Mouse (Mus musculus): ENCODE measurements around the gene Spg7. TPM values are rescaled to one million over a fixed set of nuclear protein-coding genes. Genes with fewer than 3 reads are reported as not detected.

Spg7 gene
- 45.3 and 47.7 TPM in 2 replicates for polyA plus RNA-seq (2014; fragmentation: Nextera tagmentation; extraction: Ambion mirVana)

DNA sequence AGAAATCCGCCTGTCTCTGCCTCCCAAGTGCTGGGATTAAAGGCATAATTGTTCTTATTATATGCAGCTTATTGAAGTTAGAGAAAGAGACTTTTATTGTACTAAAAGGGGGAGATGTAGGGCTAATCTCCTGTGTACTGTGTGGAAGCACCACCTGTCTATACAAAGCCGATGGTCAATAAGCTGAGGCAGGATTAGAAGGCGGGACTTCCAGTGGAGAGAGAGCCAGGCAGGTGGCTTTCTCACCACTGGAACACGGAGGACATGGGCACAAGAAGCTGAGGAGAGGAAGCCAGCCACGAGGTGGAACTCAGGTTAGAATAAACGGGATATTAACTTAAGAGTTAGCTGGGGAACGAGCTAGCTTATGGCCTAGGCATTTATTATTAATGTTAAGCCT, at the start of gene Spg7:
Gene Spg7 (plus strand): TSS at position 222 of the 400 bp plus-strand sequence.
- no peaks in the 10 kb centered on the region for H3K27me3 ChIP-seq (ENCODE audit: control insufficient read depth, insufficient read depth, low read length)
- 77% methylated on average over 7 of the region's 7 CpGs for WGBS

DNA sequence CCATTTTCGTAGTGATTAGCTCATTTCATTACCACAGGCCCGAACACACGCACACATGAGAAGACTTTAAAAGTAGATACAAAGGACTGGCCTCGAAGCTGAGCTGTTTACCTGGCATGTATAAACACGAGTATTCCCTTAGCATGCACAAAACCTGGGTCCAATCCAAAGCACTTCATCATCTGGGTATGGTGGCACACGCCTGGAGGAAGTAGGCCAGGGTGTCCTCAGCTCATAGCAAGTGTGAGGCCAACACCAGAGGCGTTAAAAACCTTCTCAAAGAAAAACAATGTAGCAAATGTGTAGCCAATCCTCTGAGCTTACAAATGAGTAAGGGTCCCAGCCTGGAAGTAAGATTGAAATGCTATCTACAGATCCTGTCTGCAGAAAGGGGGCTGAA, 48.3 kb upstream of the Spg7 start:
- no peak overlapping the region for H3K9ac ChIP-seq (ENCODE audit: low read length)
- H3K4me2 ChIP-seq (ENCODE audit: low read depth): no peak overlapping the region
- H3K27ac ChIP-seq (ENCODE audit: low read depth, low read length): no peak overlapping the region
- no peaks in the 10 kb centered on the region for H3K36me3 ChIP-seq (ENCODE audit: control insufficient read depth, insufficient read depth, low read length)
- H3K4me3 ChIP-seq (ENCODE audit: low read depth, low read length): no peak overlapping the region
- H3K27me3 ChIP-seq (ENCODE audit: control insufficient read depth, insufficient read depth, low read length): no peaks in the 10 kb centered on the region
- H3K4me1 ChIP-seq (ENCODE audit: control insufficient read depth, insufficient read depth, low read length): 0 out of 2 replicates have a peak, but pooled peaks cover 3% of the 10 kb centered on the region
- H3K9me3 ChIP-seq (ENCODE audit: control insufficient read depth, low read length): no peaks in the 10 kb centered on the region
- WGBS: 86% methylated on average over 7 of the region's 7 CpGs
- DNase-seq (ENCODE audit: low spot score) (no peak), ATAC-seq (ENCODE audit: insufficient read depth, low FRiP score, low TSS enrichment) (no peak)

More for the DNA sequence above, at the start of gene Spg7:
- no peak for DNase-seq (ENCODE audit: low spot score)
- H3K4me1 ChIP-seq (ENCODE audit: control insufficient read depth, insufficient read depth, low read length): peaks cover 11% of the 10 kb centered on the region; the same call in 1 of the 2 replicates
- no peak within 1 kb of the TSS for H3K4me2 ChIP-seq (ENCODE audit: low read depth)
- ATAC-seq (ENCODE audit: insufficient read depth, low FRiP score, low TSS enrichment): no peak
- no peak within 1 kb of the TSS; the same call in 1 of the 2 replicates for H3K4me3 ChIP-seq (ENCODE audit: low read depth, low read length)
- no peak within 1 kb of the TSS for H3K9ac ChIP-seq (ENCODE audit: low read length)
- no peaks in the 10 kb centered on the region for H3K9me3 ChIP-seq (ENCODE audit: control insufficient read depth, low read length)
- H3K27ac ChIP-seq (ENCODE audit: low read depth, low read length): no peak within 1 kb of the TSS
- H3K36me3 ChIP-seq (ENCODE audit: control insufficient read depth, insufficient read depth, low read length): no peaks in the 10 kb centered on the region

DNA sequence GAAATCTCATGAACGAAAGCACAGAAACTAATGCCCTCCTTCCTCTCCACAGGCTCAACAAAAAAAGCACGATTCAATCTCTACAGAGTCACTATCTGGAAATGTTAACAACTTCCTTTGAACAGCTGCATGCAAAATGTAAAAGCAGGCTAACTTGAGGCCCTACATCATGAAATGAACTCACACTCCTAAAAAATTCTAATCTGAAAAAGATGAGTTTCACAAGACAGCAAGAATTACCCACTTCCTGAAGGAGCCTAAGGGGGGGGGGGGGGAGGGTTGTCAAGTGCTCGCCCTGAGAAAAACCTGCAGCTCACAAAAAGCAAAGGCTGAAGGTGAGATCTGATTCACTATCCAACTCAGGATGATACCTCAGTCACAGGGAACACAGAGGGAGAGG, 47.7 kb upstream of the Spg7 start:
- 0 out of 2 replicates have a peak, but pooled peaks cover 3% of the 10 kb centered on the region for H3K4me1 ChIP-seq (ENCODE audit: control insufficient read depth, insufficient read depth, low read length)
- ATAC-seq (ENCODE audit: insufficient read depth, low FRiP score, low TSS enrichment): no peak
- 90% methylated on average over 3 of the region's 3 CpGs for WGBS

DNA sequence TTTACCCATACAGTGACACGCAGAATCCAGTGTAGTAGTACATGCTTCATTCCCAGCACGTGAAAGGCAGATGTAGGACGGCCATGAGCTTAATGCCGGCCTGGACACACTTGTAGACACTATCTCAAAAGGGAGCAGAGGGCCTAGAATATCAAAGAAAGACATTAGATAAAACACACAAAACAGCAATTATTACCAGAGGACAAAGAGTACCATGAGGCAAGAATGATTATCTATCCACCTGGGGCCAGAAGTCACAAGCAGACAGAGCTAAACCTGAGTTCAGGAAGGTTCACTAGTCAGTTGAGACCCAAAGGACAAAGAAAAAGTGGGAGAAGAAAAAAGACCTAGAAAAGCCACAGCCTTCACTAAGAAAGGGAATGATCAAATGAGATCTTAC, 45.6 kb upstream of the Spg7 start:
- Histone ChIP-seq H3K36me3 (ENCODE audit: control insufficient read depth, insufficient read depth, low read length) (no peaks in the 10 kb centered on the region), H3K27ac (ENCODE audit: low read depth, low read length) (no peak overlapping the region), H3K4me3 (ENCODE audit: low read depth, low read length) (no peak overlapping the region), H3K4me1 (ENCODE audit: control insufficient read depth, insufficient read depth, low read length) (0 out of 2 replicates have a peak, but pooled peaks cover 3% of the 10 kb centered on the region), H3K27me3 (ENCODE audit: control insufficient read depth, insufficient read depth, low read length) (no peaks in the 10 kb centered on the region), H3K9ac (ENCODE audit: low read length) (no peak overlapping the region), H3K9me3 (ENCODE audit: control insufficient read depth, low read length) (no peaks in the 10 kb centered on the region), H3K4me2 (ENCODE audit: low read depth) (no peak overlapping the region)
- WGBS: 90% methylated on average over 4 of the region's 4 CpGs
- DNase-seq (ENCODE audit: low spot score): no peak
- ATAC-seq (ENCODE audit: insufficient read depth, low FRiP score, low TSS enrichment): no peak

More for the DNA sequence above, 47.7 kb upstream of the Spg7 start:
- Histone ChIP-seq H3K27me3 (ENCODE audit: control insufficient read depth, insufficient read depth, low read length) (no peaks in the 10 kb centered on the region), H3K9ac (ENCODE audit: low read length) (no peak overlapping the region), H3K9me3 (ENCODE audit: control insufficient read depth, low read length) (no peaks in the 10 kb centered on the region), H3K4me2 (ENCODE audit: low read depth) (no peak overlapping the region), H3K27ac (ENCODE audit: low read depth, low read length) (no peak overlapping the region), H3K4me3 (ENCODE audit: low read depth, low read length) (no peak overlapping the region), H3K36me3 (ENCODE audit: control insufficient read depth, insufficient read depth, low read length) (no peaks in the 10 kb centered on the region)
- DNase-seq (ENCODE audit: low spot score): no peak

DNA sequence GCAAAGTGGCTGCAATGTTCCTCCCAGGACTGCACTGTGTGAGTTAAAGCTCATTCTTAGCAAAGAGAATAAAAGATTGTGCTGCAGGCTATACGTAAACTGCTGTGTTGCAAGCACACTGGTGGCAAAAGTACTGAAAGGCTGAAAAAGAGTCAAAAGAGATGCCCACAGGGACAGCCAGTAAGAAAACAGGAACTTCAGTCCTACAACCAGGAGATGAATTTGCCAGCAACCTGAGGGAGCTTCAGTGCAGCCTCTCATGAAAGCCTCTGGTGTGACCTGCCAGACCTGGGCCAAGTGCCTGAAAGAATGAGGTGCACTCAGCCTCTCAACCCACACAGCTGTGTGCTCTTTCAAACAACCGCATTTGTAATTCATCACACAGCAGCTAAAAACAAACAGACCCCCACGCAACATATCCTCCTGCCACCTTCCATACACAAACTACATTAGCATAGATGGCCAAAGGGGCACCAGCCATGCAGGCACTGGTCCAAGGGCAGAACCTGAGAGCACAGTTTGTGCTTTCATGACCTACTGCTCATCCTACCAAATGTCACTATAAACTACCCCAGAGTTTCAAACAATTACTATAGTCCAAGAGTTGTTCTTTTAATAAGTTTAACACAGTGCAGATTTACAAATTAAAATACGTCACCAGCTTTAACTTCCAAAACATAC, 44.1 kb upstream of the Spg7 start:
- Histone ChIP-seq H3K4me2 (ENCODE audit: low read depth) (no peak overlapping the region), H3K9me3 (ENCODE audit: control insufficient read depth, low read length) (no peaks in the 10 kb centered on the region), H3K9ac (ENCODE audit: low read length) (no peak overlapping the region), H3K27me3 (ENCODE audit: control insufficient read depth, insufficient read depth, low read length) (no peaks in the 10 kb centered on the region), H3K4me3 (ENCODE audit: low read depth, low read length) (no peak overlapping the region), H3K27ac (ENCODE audit: low read depth, low read length) (no peak overlapping the region), H3K4me1 (ENCODE audit: control insufficient read depth, insufficient read depth, low read length) (0 out of 2 replicates have a peak, but pooled peaks cover 3% of the 10 kb centered on the region), H3K36me3 (ENCODE audit: control insufficient read depth, insufficient read depth, low read length) (no peaks in the 10 kb centered on the region)
- DNase-seq (ENCODE audit: low spot score) (no peak), ATAC-seq (ENCODE audit: insufficient read depth, low FRiP score, low TSS enrichment) (no peak)
- WGBS: 77% methylated on average over 4 of the region's 4 CpGs

- H3K27me3 ChIP-seq (ENCODE audit: control insufficient read depth, insufficient read depth, low read length): no peaks in the 10 kb centered on the region
- H3K4me1 ChIP-seq (ENCODE audit: control insufficient read depth, insufficient read depth, low read length): 0 out of 2 replicates have a peak, but pooled peaks cover 3% of the 10 kb centered on the region
- no peaks in the 10 kb centered on the region for H3K9me3 ChIP-seq (ENCODE audit: control insufficient read depth, low read length)
- no peak overlapping the region for H3K4me3 ChIP-seq (ENCODE audit: low read depth, low read length)
- no peak overlapping the region for H3K4me2 ChIP-seq (ENCODE audit: low read depth)
- WGBS: 83% methylated on average over 2 of the region's 2 CpGs
- no peaks in the 10 kb centered on the region for H3K36me3 ChIP-seq (ENCODE audit: control insufficient read depth, insufficient read depth, low read length)
- DNase-seq (ENCODE audit: low spot score): no peak
- ATAC-seq (ENCODE audit: insufficient read depth, low FRiP score, low TSS enrichment): no peak
- H3K27ac ChIP-seq (ENCODE audit: low read depth, low read length): no peak overlapping the region
- H3K9ac ChIP-seq (ENCODE audit: low read length): no peak overlapping the region
Observed at GRCm38 (mm10) chr8:123020084-123020483, 42.7 kb upstream of the Spg7 start.

- no peak overlapping the region for H3K4me2 ChIP-seq (ENCODE audit: low read depth)
- H3K9me3 ChIP-seq (ENCODE audit: control insufficient read depth, low read length): no peaks in the 10 kb centered on the region
- WGBS: 79% methylated on average over 2 of the region's 2 CpGs
- no peaks in the 10 kb centered on the region for H3K36me3 ChIP-seq (ENCODE audit: control insufficient read depth, insufficient read depth, low read length)
- 0 out of 2 replicates have a peak, but pooled peaks cover 3% of the 10 kb centered on the region for H3K4me1 ChIP-seq (ENCODE audit: control insufficient read depth, insufficient read depth, low read length)
- H3K4me3 ChIP-seq (ENCODE audit: low read depth, low read length): no peak overlapping the region
- DNase-seq (ENCODE audit: low spot score): no peak
- no peak overlapping the region for H3K27ac ChIP-seq (ENCODE audit: low read depth, low read length)
- H3K9ac ChIP-seq (ENCODE audit: low read length): no peak overlapping the region
- H3K27me3 ChIP-seq (ENCODE audit: control insufficient read depth, insufficient read depth, low read length): no peaks in the 10 kb centered on the region
- no peak for ATAC-seq (ENCODE audit: insufficient read depth, low FRiP score, low TSS enrichment)
Observed at GRCm38 (mm10) chr8:123020859-123021258, 41.9 kb upstream of the Spg7 start.

DNA sequence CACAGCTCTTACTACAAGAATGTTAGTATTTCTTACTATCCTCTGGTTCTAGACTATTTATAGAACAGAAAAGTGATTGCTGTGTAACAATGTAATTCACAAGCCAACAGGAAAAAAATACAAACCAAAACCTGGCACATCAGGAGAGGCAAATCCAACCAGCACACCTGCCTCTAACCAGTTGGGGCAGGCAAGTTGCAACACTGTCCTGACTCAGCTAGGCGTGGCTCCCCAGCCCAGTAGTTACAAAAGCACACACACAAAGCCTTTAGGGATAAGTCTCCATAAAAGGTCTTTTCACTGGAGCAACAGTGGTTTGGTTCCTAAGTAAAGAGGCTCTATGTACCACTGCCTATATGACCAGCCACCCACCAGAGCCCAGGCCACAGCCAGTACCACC, 41.5 kb upstream of the Spg7 start:
- Histone ChIP-seq H3K27ac (ENCODE audit: low read depth, low read length) (no peak overlapping the region), H3K4me3 (ENCODE audit: low read depth, low read length) (no peak overlapping the region), H3K27me3 (ENCODE audit: control insufficient read depth, insufficient read depth, low read length) (no peaks in the 10 kb centered on the region), H3K4me1 (ENCODE audit: control insufficient read depth, insufficient read depth, low read length) (0 out of 2 replicates have a peak, but pooled peaks cover 3% of the 10 kb centered on the region), H3K9me3 (ENCODE audit: control insufficient read depth, low read length) (no peaks in the 10 kb centered on the region), H3K4me2 (ENCODE audit: low read depth) (no peak overlapping the region), H3K36me3 (ENCODE audit: control insufficient read depth, insufficient read depth, low read length) (no peaks in the 10 kb centered on the region), H3K9ac (ENCODE audit: low read length) (no peak overlapping the region)
- no peak for DNase-seq (ENCODE audit: low spot score)
- 78% methylated on average over 1 of the region's 1 CpGs for WGBS
- no peak for ATAC-seq (ENCODE audit: insufficient read depth, low FRiP score, low TSS enrichment)

DNA sequence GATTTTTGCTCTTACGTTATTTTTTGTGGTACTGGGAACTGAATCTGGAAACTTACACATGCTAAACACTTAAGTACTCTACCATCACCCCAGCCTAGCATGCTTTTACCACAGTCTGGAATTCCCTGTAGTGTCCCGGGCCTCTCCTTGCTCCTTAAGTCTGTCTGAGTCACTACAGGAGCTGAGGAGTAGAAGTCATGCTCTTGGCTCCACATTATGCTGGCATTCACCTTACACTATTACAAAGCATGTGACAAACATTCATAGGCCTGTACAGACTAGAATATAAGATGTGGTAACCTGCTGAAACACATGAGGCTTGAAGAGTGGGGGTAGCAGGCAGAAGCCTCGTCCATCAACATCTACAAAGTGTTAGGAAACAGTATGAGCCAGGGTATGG, 40.0 kb upstream of the Spg7 start:
- 89% methylated on average over 3 of the region's 3 CpGs for WGBS
- Histone ChIP-seq H3K4me3 (ENCODE audit: low read depth, low read length) (no peak overlapping the region), H3K27ac (ENCODE audit: low read depth, low read length) (no peak overlapping the region), H3K9me3 (ENCODE audit: control insufficient read depth, low read length) (no peaks in the 10 kb centered on the region), H3K4me1 (ENCODE audit: control insufficient read depth, insufficient read depth, low read length) (peaks cover 6% of the 10 kb centered on the region; the same call in 1 of the 2 replicates), H3K9ac (ENCODE audit: low read length) (no peak overlapping the region), H3K27me3 (ENCODE audit: control insufficient read depth, insufficient read depth, low read length) (no peaks in the 10 kb centered on the region), H3K36me3 (ENCODE audit: control insufficient read depth, insufficient read depth, low read length) (no peaks in the 10 kb centered on the region), H3K4me2 (ENCODE audit: low read depth) (no peak overlapping the region)
- ATAC-seq (ENCODE audit: insufficient read depth, low FRiP score, low TSS enrichment) (no peak), DNase-seq (ENCODE audit: low spot score) (no peak)
